Mouse (Mus musculus): ENCODE measurements around the gene Syf2. TPM values are rescaled to one million over a fixed set of nuclear protein-coding genes. Genes with fewer than 3 reads are reported as not detected.

The Syf2 gene
- total RNA-seq, 2 experiments from 2014 or later = 51.0 to 52.7 TPM

DNA sequence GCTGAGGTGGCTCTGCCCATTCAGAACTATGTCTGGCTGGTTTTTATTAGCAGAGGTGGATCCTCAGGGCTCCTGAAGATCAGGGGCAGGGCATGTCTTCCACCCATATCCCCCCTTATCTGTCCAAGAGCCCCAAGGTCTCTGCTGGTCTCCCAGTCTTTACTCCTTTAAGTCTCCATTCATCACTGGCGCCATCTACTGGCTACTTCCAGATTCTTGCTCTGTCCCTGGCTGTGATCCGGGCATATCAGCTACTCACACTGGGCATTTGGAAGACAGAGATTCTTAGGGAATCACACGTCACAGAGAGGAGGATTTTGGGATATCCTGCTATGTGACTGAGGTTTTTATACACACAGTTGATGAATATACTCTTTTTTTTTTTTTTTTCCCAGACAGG is 25.6 kb downstream of the Syf2 start:
- intact Hi-C loops (cut with DNase I) = no loop called here
- peak; percentile 38 to 47 for DNase-seq (ENCODE audit: low spot score in 2 of 2)

DNA sequence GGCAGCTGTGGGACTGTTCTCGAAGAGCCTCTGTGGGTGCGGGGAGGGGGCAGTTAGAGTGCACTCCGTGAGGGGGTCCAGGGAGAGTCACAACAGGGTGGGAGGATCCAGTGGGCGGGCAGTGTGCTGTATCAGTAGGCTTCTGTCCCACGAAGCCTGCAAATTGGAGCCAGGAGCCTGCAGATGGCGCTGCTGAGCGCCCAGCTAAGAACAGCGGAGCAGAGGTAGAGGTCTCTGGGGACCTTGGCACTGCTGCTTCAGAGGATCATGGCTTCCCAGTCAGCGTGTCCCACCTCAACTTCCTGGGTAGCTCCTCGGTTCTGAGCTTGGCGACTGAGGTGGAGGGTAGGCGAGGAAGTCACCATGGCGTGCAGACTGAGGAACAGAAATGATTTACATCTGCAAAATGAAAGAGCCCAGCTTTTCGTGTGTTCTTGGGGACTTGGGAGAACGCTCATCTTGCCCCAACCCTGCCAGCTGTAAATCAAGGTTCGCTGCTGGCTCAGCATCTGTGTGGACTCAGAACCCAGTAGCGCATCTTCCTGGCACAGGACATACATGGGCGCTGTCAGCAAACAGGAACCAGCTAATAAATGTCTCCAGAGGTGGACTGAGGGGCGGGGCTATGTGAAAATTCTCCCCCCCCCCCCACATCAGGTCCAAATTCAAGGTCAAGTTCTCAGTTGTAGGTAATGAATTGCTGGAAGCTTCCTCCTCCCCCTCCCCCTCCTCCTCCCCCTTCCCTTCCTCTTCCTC is 32.5 kb downstream of the Syf2 start:
- intact Hi-C loops (cut with DNase I) = no loop called here
- DNase-seq (ENCODE audit: low spot score in 2 of 2) = no peak

DNA sequence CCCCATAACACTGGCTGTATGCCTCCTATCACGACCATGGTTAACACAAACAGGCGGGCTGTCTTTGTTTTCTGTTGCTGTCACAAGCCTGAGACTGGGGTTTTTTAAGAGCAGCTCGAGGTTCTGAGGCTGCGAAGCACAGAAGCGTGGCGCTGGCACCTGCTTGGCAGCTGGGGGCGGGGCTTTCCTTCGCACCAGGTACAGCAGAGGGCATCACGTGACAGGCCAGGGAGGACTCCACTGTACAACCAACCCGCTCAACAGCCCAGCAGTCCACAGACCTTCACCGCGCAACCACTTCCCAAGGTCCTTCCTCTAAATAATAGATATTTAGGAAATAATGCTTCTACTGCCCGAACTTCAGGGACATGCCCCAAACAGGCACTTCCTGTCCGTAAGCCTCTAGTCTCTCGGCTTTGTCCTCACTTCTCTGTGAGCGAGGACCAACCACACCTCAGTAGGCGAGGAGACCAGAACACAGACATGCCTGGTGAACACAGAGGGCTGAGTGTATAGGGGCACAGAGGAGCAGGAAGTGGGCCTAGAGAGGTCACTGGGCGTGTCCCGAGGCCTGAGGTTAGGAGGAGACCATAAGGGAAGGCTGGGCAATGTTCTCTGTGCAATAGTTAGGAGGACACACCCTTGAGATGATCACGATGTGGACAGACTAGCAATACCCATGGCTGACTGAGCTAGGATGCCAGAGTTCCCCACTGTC is 37.3 kb downstream of the Syf2 start:
- no peak for DNase-seq (ENCODE audit: low spot score in 2 of 2)
- intact Hi-C loops (cut with DNase I) = no loop called here

DNA sequence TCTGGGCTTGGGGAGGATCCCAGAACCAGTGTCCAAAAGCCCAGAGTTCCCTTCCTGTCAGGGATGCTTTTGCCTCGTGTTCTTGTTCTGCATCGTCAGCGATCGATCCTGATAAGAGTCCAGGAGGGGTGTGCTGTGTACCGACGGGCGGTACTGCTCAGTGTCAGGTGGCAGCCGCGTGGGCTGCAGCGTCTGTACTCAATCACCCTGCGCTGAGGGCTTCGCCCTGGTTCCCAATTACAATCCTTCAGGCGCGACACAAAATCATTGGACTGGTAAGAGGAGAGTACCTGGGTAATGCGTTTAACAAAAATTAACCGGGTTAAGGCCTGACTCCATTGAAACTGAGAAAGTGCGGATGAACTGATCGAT is 37.9 kb downstream of the Syf2 start:
- intact Hi-C loops (cut with DNase I) = no loop called here
- no peak for DNase-seq (ENCODE audit: low spot score in 2 of 2)

DNA sequence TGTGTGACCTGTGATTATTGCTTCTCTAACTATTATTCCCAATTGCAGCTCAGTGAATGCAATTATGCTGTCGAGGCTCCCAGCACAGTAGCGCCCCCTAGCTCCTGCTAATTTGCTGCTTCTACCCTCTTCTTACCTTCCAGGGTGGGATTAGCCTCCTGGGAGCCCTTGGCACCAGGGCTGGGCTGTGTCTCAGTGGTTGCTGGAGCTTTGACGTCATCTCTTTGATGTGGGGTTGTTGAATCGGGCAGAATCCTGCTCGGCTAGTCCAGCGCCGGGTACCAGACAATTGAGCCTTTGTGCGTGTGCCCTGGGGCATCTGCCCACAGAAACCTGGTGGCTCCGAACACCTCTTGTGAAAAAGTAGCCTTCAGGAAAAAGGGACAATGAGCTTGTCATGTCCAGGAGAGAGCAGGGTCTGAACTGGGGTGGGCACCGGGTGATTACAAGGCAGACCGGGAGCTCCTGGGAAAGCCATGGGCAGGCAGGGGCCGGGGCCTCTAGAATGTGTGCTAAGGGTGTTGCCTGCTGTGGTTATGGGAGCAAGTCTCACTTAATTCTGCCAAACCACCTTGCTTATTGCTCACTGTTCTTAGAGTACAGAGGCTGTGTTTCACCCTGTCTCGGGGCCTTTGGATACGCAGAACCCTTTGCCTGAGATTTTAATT is 44.7 kb downstream of the Syf2 start:
- intact Hi-C loops (cut with DNase I) = no loop called here
- DNase-seq (ENCODE audit: low spot score in 2 of 2) = no peak

DNA sequence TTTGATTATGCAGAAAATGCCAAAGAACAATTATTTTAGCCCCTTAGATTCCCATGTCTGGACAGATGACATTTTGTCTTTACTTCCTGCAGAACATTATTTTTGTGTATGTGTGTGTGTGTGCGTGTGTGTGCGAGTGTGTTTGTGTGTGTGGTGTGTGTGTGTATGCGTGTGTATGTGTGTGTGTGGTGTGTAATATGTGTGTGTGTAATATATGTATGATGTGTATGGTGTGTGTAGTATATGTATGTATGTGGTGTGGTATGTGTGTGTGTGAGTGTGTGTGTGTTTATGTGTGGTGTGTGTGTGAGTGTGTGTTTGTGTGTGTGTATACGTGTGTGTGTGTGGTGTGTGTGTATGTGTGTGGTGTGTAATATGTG is 45.2 kb downstream of the Syf2 start:
- DNase-seq (ENCODE audit: low spot score in 2 of 2) = no peak
- intact Hi-C loops (cut with DNase I) = no loop called here

DNA sequence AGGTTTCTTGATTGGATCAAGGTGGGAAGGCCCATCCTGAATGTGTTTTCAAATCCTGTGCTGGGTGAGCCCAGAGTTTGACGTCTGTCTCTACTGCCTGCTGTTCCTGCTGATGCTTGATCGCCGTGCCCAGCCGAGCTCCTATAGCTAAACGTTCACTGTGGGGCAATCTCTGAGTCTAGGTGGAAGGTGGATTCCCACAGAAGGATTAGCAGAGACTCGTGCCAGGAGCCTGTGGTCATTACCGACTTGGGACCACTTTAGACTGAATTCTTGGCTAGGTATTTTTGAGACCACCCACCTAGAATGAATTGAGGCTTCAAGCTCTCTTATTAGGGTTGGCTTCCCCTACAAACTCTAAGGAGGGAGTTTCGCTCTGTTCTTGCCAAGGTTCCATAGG is 48.2 kb downstream of the Syf2 start:
- DNase-seq (ENCODE audit: low spot score in 2 of 2) = no peak
- intact Hi-C loops (cut with DNase I) = no loop called here

DNA sequence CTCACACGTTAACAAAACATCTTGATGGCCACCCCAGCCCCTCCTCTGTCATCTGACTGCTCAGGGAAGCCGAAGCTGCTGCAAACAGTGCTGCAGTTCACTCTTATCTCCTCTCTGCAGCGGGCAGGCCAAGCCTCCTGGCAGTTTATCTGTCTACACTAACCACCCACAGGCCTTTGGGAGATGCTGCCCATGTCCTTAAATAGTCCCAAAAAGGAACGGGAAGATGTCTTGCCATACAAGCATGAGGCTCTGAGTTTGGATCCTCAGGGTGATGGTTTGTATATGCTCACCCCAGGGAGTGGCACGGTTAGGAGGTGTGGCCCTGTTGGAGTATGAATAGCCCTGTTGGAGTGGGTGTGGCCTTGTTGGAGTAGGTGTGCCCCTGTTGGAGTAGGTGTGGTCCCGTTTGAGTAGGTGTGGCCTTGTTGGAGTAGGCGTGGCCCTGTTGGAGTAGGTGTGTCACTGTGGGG is 51.3 kb downstream of the Syf2 start:
- intact Hi-C loops (cut with DNase I) = no loop called here
- no peak for DNase-seq (ENCODE audit: low spot score in 2 of 2)

DNA sequence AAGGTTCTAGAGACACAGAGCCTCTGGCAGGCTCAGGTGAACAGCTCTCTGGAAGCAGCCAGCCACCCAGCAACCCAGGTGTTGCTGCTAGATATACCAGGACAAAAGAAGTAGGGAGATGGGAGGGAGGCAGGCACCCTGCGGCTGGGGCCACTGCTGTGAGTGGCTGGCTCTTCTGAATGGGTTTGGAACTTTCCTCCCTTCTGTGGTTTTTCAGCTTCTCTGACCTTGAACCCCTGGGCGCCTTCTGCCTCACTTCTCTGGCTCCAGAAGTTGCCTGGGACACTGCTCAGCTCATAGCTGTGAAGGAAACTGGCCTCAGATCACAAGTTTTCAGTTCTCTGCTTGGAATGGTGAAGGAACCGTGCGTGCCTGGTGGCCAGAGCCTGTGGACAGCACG is 52.4 kb downstream of the Syf2 start:
- intact Hi-C loops (cut with DNase I) = no loop called here
- no peak for DNase-seq (ENCODE audit: low spot score in 2 of 2)

DNA sequence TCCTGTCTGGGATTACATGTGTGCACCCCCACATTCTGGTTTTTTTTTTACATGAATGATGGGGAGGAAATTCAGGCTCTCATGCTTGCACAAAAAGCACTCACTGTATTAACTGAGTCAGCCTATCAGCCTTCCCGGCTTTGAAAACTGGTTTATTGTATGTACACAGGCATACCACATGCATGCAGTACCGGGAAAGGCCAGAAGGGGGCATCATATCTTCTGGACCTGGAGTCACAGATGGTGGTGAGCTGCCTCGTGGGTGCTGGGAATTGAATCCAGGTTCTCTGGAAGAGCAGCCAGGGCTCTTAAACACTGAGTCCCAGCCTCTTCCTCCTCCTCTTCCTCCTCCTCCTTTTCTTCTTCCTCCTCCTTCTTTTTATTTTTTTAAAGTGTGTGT is 53.9 kb downstream of the Syf2 start:
- DNase-seq (ENCODE audit: low spot score in 2 of 2) = no peak
- intact Hi-C loops (cut with DNase I) = no loop called here

DNA sequence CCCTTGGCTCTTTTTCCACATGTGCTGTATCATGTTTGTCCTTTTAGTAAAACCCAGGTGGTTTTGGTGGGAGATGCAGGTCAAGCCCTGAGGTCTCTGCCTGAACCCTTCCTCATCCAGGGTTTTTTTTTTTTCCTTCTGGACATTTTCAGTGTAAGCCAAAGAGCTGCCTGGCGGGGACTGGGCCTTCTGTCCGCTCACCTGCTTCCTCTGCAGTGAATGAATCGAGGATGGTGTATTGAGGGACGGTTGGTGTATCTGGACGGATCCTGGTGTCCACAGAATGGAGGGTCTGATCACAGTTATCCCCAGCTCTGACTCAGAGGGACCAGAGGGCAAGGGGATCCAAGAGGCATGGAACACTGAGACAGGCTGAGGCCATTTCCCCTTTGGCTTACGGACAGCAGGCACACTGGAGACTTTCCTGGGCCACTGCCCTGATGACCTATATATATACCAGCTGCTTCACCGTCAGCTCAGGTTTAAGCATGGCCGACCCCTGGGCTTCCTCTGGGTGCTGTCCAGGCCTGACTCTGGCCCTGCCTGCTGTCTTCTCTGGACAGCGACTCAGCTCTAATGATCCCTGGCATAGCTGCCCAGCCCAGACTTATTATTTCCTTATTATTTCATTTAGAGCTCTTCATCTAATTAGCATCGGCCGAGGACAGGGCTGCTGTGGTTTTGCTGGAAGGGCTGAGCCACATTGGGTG is 55.1 kb downstream of the Syf2 start:
- DNase-seq (ENCODE audit: low spot score in 2 of 2) = no peak
- intact Hi-C loops (cut with DNase I) = no loop called here

DNA sequence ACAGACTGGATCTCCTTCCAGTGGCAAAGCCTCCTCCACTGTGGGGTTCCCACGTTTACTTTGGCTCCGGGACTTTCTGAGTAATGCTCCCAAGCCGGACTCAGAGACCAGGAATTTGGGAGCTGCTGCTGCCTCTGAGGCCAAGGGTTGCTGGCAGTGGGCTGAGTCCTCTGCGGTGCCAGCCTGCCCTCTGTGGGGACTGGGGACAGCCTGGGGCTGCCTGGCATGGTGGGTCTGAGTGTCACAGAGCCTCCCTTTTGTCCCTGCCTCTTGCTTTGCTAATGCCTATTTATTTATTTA is 55.6 kb downstream of the Syf2 start:
- DNase-seq (ENCODE audit: low spot score in 2 of 2) = no peak
- intact Hi-C loops (cut with DNase I) = no loop called here

DNA sequence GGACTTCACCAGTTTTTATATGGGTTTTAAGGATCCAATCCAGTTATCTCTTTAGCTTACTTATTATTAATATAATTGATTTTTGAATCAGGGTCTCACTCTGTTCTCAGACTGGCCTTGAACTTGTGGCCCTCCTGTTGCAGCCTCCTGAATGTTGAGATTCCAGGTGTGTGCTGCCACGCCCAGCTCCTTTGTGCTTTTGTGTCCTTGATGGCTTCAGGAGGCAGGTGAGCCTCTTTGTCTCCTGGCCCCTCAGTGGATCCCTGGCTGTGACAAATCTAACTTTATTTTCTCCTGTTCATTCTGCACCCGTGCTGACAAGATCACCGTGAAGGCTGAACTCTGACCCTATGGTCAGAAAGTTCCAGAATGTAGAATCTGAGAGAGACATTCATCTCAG is 56.3 kb downstream of the Syf2 start:
- intact Hi-C loops (cut with DNase I) = no loop called here
- no peak for DNase-seq (ENCODE audit: low spot score in 2 of 2)

Other genes starting within 250 kb of the Syf2 start
- 10 to 100 TPM; 42.3 to 42.7 TPM for gene Man1c1, start 226.6 kb upstream of the Syf2 start, total RNA-seq (2021)
- 1 to 10 TPM; 2.7 TPM for gene Ldlrap1, start 162.9 kb upstream of the Syf2 start, total RNA-seq (2021)
- gene Maco1, start 77.6 kb upstream of the Syf2 start, total RNA-seq (2021) = 10 to 100 TPM; 49.2 to 52.0 TPM
- not detected for gene Rhd, start 66.4 kb upstream of the Syf2 start, total RNA-seq (2021)
- 100 to 1,000 TPM; 115 to 119 TPM for gene Tmem50a, start 15.9 kb upstream of the Syf2 start, total RNA-seq (2021)
- 100 to 1,000 TPM; 230 to 267 TPM for gene Rsrp1, start 7.3 kb upstream of the Syf2 start, total RNA-seq (2021)
- not detected for gene Runx3, start 189.8 kb downstream of the Syf2 start, total RNA-seq (2021)

Measured in left cerebral cortex, postnatal 25 days (tissue).